Mouse (Mus musculus) erythroblast, adult 5-6 weeks (primary cell): Measurements from ENCODE around the gene Hes7. TPM values are rescaled to one million over a fixed set of nuclear protein-coding genes. Genes with fewer than 3 reads are reported as not detected.
"Not testable (repeated sequence)": the region's sequence is repeated elsewhere in the genome, so short reads cannot be mapped to it uniquely, and the experiment has no call there.

Source experiments
- ATAC-seq: replicated peaks from 2 replicates; pipeline ENCODE4 v1.8.0; 2016; ENCODE audit warnings: moderate number of reproducible peaks, mild to moderate bottlenecking, moderate TSS enrichment, inconsistent platforms; ENCODE audit not compliant: poor library complexity, low FRiP score, severe bottlenecking
- total RNA-seq, 2 experiments: library from RNA; stranded (forward) in 1 of 2; stranded (reverse) in 1 of 2; fragments of 150-400 nt in 1 of 2; fragments of 200-764, 138-1000 nt in 1 of 2; gene quantifications; 2 replicates each; pipeline versions ENCODE4 v1.2.3 to v1.2.4; 2015 to 2017; ENCODE audit warnings: low replicate concordance in 2 of 2

Gene Hes7
- total RNA-seq, 2 experiments from 2014 or later: not detected

- ATAC-seq: no peak
These were observed 33.1 kb upstream of the Hes7 start for GRCm38 (mm10) chr11:69087082-69087481.

GRCm38 (mm10) chr11:69087597-69087996 lies 32.6 kb upstream of the Hes7 start:
- no peak for ATAC-seq

GRCm38 (mm10) chr11:69088103-69088855 lies 31.9 kb upstream of the Hes7 start, which contains the start of gene Vamp2:
TSS of gene Vamp2 (plus strand) at chr11:69088490.
- ATAC-seq: peak; percentile 64

- ATAC-seq: peak; percentile 86
These were observed 31.2 kb upstream of the Hes7 start for GRCm38 (mm10) chr11:69088856-69089615.

GRCm38 (mm10) chr11:69089616-69090290 lies 30.5 kb upstream of the Hes7 start:
- peak; percentile 12 for ATAC-seq

- ATAC-seq: no peak
These were observed 29.8 kb upstream of the Hes7 start for GRCm38 (mm10) chr11:69090367-69090766.

- no peak for ATAC-seq
These were observed 28.4 kb upstream of the Hes7 start for GRCm38 (mm10) chr11:69091566-69092385.

- ATAC-seq: no peak
These were observed 27.8 kb upstream of the Hes7 start for GRCm38 (mm10) chr11:69092386-69092751.

GRCm38 (mm10) chr11:69092871-69093270 lies 27.3 kb upstream of the Hes7 start:
- no peak for ATAC-seq

- ATAC-seq: not testable (repeated sequence)
These were observed 26.3 kb upstream of the Hes7 start for GRCm38 (mm10) chr11:69093856-69094255.

- ATAC-seq: peak; percentile 70
These were observed 25.3 kb upstream of the Hes7 start, which contains the start of gene Per1 for GRCm38 (mm10) chr11:69094697-69095429. TSS of gene Per1 (plus strand) at chr11:69095217.

GRCm38 (mm10) chr11:69095511-69096231 lies 24.5 kb upstream of the Hes7 start:
- ATAC-seq: no peak

- no peak for ATAC-seq
These were observed 23.7 kb upstream of the Hes7 start for GRCm38 (mm10) chr11:69096360-69096986.

- peak; percentile 62 for ATAC-seq
These were observed 23.0 kb upstream of the Hes7 start for GRCm38 (mm10) chr11:69096987-69097900.

- no peak for ATAC-seq
These were observed 22.0 kb upstream of the Hes7 start for GRCm38 (mm10) chr11:69098039-69098761.

- peak; percentile 60 for ATAC-seq
These were observed 21.5 kb upstream of the Hes7 start for GRCm38 (mm10) chr11:69098762-69099091.
